Mouse (Mus musculus) heart, adult 8-10 months (tissue): Measurements from ENCODE around the gene Klhl7. TPM values are rescaled to one million over a fixed set of nuclear protein-coding genes. Genes with fewer than 3 reads are reported as not detected.
"Not testable (repeated sequence)": the region's sequence is repeated elsewhere in the genome, so short reads cannot be mapped to it uniquely, and the experiment has no call there.

Experiments
- DNase-seq: peaks from one replicate; pipeline ENCODE4 v3.0.0; 2022; ENCODE audit warnings: low spot score
- total RNA-seq, 4 experiments: library from RNA; stranded (reverse); gene quantifications; 2 replicates each; pipeline ENCODE4 v1.2.4; 2022

The Klhl7 gene
- total RNA-seq, 4 experiments from 2014 or later, result 44.2 to 57.4 (median 49.0) TPM

DNA sequence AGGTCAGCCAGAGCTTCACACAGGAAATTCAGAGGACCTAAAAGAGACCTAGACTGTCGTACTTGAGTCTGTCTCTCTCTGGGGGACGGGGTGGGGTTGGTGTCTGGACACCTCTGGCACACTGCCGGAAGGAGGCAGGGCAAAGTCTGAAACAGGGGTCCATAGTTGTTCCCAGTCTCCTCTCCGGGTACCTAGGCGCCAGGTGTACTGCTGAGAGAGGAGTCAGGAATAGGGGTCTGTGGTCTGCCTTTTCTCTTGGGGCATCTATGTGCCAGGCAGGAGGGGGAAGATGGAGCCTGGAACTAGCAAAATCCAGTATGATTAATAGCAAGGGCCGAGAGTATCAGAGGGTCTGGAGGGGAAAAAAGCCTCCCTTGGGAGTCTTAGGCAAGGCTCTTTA is 5.0 kb upstream of the Klhl7 start:
- DNase-seq, result no peak

DNA sequence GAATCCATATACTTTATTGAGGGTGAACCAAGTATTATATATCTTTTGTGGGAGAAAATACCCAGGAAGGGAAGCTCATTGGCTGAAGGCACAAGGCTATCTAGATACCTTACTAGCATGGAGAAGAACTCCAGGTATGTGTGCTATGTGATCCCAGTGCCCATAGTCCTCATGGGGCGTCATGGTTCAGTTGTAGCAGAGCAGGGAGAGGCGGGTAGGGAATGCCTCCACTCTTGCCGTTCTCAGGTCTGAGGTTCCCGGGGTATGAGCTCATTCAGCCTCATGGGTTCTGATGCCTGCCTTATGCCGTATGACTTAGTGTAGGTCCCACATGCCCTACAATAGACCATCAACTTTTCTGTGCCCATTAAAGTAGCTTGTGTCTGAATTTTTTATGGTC is 4.5 kb upstream of the Klhl7 start:
- DNase-seq, result no peak

DNA sequence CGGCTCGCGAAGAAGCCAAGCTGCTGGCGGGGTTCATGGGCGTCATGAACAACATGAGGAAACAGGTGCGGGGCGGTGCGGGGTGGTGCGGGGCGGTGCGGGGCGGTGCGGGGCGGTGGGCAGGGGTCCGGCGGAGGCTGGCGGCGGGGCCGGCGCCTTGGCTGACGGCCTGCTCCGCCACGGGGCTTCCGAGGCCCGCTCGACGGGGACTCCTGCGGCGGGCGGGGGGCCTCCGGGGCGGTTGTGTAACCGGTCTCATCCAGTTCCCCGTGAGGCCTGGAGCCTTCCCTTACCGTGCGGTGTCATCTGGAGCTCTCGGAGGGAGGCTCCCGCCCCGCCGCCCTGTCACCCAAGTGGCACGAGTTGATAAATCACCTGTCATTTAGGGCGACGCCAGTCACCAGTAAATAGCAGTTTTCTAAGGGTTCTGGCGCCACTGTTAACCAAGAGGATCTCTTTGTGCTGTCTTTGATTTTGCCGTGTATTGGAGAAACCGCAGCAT is 456 bp downstream of the Klhl7 start:
- no peak for DNase-seq

DNA sequence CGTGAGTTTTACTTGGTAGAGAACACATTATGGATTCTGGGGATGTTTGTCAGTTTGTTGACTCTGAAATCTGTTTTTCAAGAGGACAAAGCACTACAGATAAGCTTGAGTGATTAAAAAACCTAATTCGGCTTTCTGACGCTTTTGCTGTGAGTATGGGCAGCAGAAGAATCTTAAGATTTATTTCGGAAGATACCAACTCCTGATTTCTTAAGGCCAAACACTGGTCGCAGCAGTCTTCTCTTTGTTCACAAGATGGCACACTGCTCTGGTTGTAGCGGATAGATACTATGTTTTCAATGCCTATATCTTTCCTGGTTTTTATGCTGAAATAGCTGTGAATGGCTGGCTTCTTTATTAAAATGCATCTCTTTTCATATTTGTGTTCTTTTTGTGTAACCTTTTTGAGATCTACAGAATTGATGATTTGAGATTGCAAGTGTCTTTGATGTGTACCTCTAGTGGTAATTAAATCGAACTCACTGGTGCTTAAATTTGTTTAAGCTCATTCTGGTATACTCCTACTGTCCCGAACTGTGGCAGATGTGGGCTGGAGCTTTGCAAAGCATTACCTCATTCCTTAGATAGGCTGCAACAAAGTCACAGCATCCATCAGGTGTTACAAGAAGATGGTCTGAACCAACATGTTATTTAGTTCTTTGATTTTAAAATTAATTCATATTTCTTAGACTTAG is 1.2 kb downstream of the Klhl7 start:
- no peak for DNase-seq

DNA sequence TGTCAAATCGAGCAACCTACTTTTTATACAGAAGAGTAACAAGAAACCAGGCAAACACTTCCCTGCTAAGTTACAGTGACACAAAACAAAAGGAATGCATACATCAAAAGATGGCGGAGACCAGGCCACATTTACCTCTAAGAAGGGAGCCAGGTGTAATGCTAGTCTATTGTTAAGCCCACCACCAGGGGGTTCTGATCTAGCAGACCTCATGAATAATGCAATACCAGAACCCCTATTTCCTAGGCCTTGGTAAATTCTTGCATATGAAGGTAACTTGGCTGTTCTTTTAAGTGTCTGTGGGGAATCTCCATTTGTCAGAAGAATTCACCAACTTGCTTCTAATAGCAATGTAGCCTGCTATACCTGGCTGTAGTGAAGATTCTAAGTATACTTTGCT is 2.8 kb downstream of the Klhl7 start:
- DNase-seq, result not testable (repeated sequence)

DNA sequence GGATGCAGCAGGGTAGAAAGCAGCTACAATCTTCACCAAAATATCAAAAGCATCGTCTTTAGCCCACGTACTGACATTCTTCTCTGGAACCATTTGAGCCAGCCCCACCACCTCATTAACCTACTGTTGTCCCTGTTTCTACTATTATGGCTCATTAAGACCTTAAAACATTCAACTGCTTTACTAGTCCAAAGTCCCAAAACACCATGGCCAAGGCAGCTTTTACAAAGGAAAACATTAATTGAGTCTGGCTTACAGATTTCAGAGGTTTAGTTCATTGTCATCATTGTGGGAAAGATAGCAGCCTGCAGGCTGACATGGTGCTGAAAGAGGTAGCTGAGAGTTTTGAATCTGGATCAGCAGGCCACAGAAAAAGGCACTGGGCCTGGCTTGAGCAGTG is 3.4 kb downstream of the Klhl7 start:
- DNase-seq, result no peak

DNA sequence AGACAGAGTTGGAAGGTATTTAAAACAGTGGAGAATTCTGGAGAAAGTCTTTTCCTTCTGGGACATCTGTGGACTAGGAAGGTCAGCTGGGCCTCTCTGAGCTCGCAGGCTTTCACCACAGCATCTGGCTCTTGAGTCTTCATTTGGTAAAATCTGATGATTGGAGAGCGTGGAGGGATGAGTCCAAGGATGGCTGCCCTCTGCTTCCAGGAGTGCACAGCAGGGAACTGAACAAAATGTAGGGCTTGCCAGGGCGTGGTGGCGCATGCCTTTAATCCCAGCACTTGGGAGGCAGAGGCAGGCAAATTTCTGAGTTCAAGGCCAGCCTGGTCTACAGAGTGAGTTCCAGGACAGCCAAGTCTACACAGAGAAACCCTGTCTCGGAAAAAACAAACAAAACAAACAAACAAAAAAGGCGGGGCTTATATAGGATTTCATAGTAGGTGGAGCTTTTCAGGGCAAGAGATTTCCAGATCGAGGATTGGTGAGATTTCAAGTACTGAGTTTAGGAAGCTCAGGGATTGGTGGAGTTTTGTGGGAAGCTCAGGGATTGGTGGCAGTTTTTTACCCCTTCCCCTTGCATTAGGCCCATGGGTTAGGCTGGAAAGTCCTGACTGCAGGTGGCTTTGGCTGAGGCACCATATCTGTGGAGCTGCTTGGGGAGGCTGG is 6.8 kb downstream of the Klhl7 start:
- DNase-seq, result no peak

DNA sequence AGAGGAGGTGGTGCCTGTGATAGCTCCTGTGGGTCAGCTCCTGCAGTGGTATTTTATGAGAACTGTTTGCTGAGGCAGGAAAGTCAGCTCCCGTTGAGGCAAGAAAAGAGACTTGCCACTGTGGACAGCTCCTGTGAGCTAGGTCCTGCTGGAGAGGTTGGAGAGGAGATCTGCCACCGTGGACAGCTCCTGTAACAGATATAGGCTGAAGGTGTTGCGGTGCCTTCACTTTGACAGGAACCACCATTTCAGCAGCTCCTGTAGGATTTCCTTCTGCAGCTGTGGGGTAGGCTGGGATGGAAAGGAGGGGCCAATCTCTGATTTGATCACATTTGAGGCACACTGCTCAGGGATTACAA is 7.3 kb downstream of the Klhl7 start:
- no peak for DNase-seq

DNA sequence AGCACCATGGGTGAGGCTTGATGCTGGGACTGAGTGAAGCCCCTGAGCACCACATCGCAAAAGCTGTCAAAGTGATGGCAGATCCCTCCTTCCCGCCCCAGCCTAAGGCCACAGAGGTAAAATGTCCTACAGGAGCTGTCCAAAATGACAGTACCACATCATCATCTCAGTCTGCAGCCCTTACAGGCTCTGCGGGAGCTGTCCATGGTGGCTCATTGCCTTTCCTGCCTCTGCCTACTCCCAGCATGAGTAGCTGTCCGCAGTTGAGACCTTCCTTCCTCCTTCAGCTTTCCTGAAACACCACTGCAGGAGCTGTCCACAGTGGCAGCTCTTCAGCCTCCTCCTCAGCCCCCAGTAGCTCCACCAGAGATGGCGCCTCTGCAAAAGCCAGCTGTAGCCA is 9.7 kb downstream of the Klhl7 start:
- DNase-seq, result no peak

DNA sequence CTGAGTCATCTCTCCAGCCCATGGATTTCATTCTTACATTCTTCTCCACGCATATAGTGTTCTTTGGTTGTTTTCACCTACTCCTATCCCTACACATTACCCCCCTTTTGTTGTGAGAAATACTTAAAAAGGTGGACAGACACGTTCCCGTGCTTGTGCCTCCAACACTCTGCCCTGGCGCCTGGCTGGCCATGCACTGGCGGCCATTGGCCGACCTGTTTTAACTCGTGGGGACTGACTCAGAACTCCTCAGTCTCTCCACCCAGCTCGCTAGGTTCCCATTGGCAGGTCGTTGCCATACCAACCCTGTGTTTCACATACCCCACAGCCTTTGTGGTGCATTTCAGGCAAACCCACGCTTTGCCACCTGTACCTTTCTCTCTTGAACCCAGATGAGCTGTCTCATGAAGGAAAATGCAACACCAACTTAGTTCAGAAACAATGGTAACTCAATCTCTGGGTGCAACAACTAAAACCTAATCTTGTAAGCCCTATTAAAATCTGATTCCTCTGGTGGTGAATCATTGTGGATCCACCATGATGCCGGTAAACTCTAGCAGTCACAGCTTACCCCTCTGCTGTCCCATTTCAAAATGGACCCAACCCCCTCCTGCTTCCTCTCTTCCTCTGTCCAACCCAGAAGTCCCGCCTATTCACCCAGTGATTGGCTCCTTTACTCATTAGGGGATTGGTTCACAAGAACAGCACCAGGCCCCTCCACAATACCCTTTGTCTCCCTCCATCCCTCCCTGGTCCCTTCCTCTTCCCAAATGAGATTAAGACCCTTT is 11.9 kb downstream of the Klhl7 start:
- DNase-seq, result no peak

DNA sequence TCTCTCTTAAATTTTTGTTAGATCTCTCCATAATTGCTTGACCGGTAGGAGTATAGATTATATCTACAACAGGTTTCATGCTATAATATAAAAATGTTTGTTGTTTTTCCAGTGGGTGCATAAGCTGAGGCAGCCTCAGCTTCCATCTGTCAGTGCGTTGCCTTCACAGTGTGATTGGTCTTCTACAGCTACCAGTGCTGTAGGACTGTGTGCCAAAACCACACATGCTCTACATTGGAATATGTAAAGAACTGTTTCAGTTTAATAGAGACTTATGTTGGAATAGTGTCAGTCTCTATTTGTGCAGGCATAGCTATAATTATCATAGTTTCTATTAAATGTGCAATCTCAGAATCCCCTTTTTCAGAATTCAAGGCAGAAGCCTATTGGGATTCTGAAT is 21.8 kb downstream of the Klhl7 start:
- no peak for DNase-seq

DNA sequence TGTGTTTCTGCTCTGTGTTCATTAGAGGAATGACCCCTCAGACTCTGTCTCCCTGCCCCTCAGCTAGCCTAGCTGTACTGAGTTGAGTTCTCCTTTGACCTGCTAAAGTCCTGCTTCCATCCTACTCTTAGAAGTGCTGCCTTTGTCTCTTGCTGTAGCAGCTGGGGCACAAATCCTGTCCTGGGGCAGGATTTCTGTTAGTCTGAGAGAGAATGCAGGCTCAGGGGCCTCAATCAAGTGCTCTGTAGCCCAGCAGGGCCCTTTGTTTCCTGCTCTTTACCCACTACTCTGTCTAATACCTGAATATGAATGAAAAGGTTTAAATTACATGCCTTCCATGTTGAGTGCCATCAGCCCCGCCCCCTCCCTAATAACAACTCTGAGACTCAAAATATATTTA is 23.8 kb downstream of the Klhl7 start:
- DNase-seq, result no peak

DNA sequence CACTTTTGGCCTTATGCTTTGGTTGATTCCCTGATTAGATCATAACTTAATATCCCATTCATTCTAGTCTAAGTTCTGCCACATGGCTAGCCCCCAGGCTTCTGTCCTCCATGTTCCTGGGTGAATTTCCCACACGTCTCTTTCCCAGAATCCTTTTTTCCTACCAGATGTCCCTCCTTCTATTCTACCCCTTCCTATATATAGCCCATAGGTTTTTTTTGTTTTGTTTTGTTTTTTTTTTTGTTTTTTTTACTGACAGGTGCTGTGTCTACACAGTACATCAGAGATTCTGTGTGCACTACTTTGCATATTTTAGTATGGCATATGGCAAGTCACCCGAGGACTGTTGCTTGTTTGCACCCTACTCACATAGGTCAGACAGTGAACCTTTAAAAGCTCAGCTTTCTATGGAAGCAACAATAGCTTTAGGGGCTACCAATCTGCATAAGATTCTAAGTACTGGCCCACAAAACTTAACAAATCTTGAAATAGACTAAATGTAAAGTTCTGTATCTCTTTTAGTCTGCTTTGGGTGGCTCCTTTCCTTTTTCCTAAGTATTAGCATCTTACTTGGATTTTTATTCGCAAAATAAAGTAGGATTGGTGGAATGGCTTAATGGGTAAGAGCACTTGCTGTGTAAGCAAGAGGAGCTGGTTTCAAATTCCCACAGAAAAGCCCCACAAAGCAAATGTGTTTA is 24.3 kb downstream of the Klhl7 start:
- no peak for DNase-seq

DNA sequence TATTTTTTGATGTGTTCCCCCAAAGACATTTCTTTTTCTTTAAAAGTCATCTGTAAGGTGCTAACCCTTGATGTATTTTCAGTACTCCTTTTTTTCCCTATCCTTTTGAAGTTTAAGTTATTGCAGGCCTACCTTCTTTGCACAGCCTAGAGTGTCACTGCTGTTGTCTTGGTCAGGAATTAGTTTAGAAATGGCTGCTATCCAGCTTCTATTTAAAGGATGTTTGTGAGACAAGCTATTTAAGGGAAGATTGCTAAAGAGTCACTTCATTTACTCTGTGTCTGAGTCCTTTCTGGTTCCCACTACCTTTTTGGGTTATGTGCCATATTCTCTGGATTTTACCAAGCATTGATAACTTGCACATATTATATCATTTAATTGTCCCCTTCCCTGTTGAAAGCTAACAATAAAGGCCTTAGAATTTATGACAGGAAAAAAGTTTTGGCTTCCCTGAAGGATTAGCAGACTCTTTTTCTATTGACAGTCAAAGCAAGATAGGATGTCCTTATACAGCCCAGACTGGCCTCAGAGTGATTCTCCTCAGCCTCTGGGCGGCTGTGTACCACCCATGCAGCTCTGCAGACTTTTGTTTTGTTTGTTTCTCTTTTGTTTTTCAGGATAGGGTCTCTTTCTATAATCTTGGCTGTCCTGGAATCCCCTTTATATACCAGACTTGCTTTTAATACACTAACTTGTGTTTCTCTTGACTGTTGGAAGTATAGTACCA is 25.7 kb downstream of the Klhl7 start:
- DNase-seq, result peak; percentile 56

DNA sequence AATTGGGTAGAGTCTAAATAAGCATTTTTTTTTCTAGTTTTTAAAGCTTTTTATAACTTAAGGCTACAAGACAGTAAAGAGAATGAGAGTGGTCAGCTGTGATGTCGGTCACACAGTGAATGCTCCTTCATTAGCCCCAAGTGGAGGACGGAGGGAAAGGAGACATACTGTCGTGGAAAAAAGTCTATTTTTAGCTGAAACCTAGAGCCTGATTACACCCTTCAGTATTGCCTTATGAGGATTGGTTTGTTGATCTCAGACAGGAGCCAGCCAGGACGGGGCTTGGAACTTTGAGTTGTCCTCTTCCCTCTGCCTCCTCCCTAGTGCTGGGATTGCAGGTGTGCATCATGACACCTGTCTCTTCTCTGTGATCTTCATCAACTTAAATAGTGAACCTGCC is 26.6 kb downstream of the Klhl7 start:
- peak; percentile 33 for DNase-seq

DNA sequence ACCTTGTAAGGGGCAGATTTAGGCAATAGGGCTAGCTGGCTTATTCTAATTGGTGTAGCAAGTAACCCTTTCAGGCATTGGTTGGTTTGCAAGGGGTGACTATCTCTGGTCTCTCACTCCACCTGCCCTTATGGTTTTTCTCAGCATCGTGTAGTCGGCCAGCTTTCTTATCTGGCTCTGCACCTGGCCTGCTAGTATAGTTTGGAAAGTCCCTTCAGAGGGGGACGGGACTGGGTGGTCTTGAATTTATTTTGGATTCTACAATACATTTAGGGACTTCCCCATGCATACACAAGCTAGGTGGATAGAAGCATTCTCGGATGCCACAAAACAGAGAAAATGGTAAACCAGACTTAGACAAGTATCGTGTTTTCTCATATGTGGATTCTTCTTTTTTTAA is 46.6 kb downstream of the Klhl7 start:
- no peak for DNase-seq

DNA sequence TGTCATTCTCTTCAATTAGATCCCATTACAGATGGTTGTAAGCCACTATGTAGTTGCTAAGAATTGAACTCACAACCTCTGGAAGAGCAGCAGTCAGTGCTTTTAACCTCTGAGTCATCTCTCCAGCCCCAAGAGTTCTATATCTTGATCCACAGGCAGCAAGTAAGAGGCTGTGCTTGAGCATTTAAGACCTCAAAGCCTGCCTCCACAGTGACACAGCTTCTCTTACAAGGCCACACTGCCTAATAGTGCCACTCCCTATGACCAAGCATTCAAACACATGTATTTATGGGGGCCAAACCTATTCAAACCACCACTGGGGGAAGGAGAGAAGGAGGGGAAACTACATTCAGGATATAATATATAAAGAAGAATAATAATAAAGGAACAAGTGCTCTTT is 51.8 kb downstream of the Klhl7 start:
- DNase-seq, result no peak

DNA sequence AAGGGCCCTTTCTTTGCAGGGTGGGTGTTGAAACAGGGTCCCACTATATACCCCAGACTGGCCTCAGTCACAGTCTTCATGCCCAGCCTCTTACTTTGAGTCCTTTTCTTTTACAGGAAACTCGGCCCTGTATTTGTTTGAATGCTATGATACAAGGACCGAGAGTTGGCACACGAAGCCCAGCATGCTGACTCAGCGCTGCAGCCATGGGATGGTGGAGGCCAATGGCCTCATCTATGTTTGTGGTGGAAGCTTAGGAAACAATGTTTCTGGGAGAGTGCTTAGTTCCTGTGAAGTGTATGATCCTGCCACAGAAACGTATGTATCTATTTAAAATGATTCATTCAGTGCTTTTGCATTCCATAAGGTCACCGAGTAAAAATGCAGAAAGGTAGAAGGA is 56.4 kb downstream of the Klhl7 start:
- DNase-seq, result no peak

DNA sequence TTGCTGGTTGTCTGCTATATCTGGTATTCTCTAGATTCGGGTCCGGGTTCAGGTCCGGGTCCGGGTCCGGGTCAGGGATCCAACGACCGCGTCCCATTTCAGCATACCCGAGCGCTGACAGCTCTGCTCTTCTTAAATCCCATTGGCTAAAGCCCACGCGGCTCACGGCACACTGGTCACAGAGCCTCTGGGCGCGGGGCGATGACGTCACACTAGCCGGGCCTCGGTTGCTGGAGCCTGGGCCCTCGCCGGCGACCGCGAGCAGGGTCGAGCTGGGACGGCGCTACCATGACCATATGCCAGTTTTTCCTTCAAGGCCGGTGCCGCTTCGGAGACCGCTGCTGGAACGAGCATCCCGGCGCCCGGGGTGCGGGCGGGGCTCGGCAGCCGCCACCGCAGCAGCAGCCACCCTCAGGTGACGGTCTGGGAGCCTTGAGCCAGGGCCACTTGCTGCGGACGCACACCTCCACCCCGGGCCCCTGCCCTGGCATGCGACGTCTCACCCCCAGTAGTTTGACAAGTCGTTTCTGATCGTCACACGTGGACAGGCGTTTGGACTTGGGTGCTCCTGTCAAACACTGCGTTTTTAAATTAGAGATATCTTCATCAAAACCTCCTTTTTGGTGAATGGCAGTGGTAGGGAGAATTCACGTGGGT is 64.5 kb downstream of the Klhl7 start, which contains the start of gene Nupl2:
TSS of gene Nupl2 (plus strand) at position 175 of the 657 bp plus-strand sequence.
- DNase-seq, result peak; percentile 93

DNA sequence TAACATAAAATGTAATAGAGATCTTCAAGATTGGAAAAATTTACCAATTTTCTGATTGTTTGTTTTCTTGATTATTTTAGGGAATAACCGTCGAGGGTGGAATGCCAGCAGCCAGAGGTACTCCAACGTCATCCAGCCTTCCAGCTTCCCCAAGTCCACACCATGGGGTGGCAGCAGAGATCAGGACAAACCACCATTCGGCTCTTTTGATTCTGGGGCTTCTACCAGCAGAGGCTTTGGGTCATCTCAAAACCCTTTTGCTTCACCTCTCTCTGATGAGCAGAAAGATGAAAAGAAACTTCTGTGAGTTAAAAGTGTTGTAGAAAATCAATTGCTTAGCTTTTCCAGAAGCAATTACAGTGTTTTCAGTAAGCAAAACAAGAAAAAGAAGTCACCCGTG is 66.9 kb downstream of the Klhl7 start:
- DNase-seq, result no peak

DNA sequence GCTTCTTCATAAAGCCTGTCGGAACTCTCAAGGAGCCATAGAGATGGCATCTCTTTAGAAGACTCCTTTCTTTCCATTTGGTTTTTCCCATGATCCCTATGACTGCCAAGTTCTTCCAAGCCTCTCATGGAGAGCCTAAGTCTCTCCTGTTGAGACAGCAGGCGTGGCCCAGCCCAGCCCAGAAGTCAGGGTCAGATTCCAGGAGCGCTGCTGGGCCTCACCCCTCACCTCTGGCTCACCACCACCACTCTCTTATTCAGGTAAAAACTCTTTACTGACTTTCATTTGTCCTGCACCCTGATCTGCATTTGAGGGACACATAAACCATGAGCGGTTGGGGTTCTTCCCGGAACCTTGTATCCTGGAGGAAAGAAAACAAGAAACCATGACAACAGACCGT is 69.5 kb downstream of the Klhl7 start:
- DNase-seq, result no peak
